Mouse (Mus musculus): ENCODE measurements around the gene Ackr3. TPM values are rescaled to one million over a fixed set of nuclear protein-coding genes. Genes with fewer than 3 reads are reported as not detected.

Gene Ackr3
- 0.74 and 1.4 TPM in 2 replicates for polyA plus RNA-seq (2012; ENCODE audit: low replicate concordance)

DNA sequence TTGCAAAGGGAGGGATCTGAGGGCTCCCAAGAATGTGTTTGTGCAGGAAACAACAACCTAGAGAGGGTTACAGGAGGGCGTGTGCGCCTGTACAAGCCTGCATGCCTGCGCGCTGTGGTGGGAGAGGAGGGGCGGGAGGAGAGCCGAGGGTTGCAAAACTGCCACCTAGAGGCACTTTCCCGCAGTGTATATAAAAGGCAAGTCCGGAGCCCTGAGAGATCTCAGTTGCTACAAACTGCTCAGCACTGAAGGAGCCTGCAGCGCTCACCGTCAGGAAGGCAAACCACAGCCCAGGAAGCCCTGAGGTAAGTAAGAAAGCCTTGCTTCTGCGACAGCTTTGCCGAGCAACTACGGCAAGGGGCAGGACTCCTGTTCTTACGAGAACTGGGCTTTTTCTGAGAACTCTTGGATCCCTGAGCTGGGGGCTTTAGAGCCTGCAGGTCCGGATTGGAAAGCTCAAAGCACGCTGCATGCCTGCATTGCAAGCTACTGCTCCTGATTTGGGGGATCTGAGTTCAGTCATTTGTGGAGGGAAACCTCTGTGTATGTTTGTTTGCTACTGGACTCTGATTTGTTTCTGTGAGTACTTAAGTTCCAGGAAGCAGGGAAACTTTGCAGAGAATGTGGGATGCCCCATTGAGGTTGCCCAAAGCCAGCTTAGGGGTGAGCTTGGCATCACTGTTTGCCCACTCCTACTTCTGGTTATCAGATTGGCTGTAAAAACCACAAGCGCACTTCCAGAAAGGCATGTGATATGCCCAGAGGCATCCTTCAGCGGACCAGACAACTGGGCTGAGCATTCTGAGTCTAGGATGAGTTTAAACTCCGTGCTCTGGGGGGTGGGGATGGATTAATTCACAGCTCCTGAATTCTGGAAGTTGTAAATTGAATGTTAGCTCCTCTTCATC is at the start of gene Ackr3:
Gene Ackr3, plus strand, starts transcription at position 198 of the 908 bp plus-strand sequence.

Other genes with a start within 250 kb of the Ackr3 start
- not detected in 2 replicates for gene Asb18, start 189.3 kb upstream of the Ackr3 start, polyA plus RNA-seq (2012; ENCODE audit: low replicate concordance)
- not detected in 2 replicates for gene Iqca, start 50.6 kb upstream of the Ackr3 start, polyA plus RNA-seq (2012; ENCODE audit: low replicate concordance)